Mouse (Mus musculus) heart, postnatal 4 days (tissue): ENCODE data around the gene Mpv17l. TPM values are rescaled to one million over a fixed set of nuclear protein-coding genes. Genes with fewer than 3 reads are reported as not detected.
"Not testable (repeated sequence)": the region's sequence is repeated elsewhere in the genome, so short reads cannot be mapped to it uniquely, and the experiment has no call there.

ENCODE experiments used
- DNase-seq: peaks from one replicate; pipeline ENCODE4 v3.0.0; 2021
- total RNA-seq, 2 experiments: library from RNA; stranded (reverse); gene quantifications; 2 replicates each; pipeline ENCODE4 v1.2.3; 2021

Mpv17l gene
- 1 to 10 TPM; 1.3 to 2.1 TPM for total RNA-seq

DNA sequence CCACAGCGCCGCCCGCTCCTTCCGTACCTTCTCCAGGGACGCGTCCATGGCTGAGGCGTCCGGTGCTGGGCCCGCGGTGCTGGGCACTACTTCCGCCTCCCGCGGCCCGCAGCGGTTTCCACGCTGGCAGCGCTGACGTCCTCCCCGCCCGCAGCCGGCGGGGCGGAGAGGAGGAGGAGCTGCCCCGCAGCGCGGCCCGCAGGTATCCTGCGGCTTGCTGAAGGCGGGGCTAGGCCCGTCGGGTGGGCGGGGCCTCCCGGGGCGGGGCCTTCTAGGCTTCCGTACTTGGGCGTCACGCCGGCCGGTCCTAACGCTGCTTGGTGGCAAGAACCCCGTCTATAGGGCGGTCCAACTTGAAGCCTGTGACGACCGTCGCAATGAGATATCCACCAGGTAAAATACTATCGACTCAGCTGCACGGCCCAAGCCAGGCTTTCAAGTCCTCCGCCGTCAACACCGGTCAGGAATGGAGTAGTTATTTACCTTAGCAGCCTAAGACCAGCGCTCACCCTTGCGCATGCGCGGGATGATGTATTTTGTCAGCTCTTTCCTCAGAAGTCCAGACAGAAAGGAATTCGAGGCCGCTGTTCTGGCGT is at the start of gene Mpv17l, which contains the start of gene Pdxdc1:
TSS of gene Mpv17l (plus strand) at position 274 of the 596 bp plus-strand sequence.
TSS of gene Pdxdc1 (minus strand) at position 244 of the 596 bp plus-strand sequence.
- DNase-seq = peak; percentile 97

GRCm38 (mm10) chr16:13853886-13854285 is 49.1 kb upstream of the Mpv17l start:
- DNase-seq = no peak

- DNase-seq = no peak
These were observed 36.9 kb upstream of the Mpv17l start for GRCm38 (mm10) chr16:13866076-13866475.

DNA sequence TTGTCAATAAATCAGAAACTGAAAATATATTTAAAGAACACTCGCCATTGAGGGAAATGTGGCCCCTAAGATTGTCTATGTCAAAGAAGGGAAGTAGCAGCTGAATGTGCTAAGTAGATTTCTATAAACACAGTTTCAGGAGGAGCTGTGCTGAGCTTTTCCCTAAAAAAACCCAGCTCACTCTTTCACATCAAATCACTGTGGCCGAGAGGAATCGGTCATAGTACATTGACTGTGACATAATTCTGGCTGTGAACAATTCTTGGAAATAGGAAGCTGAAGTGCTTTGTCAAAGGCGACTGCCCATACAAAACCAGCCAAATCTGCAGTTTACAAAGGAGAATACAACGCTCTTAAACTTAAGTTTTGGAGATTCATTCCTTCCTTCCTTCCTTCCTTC is 36.3 kb upstream of the Mpv17l start:
- DNase-seq = no peak

DNA sequence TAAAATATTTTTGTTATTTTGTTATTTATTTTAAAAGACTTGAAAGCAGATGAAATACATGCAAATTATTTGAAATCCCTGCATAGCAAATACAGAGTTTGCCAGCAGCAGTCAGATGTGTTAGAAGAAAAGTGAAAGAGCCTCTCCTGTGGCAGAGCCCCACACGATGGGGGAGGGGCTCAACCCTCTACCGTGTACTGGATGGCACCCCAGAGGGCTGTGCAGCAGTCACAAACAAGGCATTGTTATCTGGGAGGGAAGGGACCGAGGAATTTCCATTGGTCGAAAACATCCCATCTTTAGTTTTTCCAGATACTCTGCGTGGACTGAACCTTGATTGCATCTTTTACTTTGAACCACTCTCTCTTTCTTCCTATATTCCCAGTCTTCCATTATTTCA is 35.6 kb upstream of the Mpv17l start:
- DNase-seq = peak; percentile 11

- peak; percentile 12 for DNase-seq
These were observed 34.9 kb upstream of the Mpv17l start for GRCm38 (mm10) chr16:13867910-13868514.

GRCm38 (mm10) chr16:13875483-13875882 is 27.5 kb upstream of the Mpv17l start:
- no peak for DNase-seq

DNA sequence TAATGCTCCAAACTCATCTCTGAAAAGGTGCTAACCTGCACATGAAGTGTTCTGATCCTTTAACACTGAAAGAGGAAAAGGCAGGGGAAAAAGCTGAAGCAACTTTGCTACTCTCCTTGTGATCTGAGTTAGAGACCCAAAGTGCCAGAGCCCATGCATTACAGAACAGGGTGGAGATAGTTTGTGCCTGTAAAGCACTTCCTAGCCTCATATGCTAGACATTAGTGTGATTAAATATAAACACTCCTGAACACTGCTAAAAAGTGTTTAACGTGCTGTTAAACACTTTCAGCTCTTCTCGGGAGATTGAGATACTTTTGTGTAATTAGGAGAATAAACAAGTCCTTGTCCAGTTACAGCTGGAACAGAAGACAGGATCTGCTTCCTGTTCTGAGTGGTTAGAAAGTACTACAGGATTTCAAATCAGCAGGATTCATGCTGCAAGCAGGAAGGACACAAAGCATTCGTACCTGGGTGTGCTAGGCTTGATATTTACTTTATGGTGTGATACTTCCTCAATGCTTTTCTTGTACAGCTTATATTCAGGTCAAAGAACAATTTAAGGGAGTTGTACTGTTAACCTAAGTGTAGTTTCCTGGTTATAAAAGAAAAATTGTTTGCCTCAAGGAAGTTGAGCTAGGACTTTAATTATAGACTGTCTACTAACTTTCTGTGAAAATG is 19.7 kb upstream of the Mpv17l start:
- DNase-seq = no peak

GRCm38 (mm10) chr16:13890449-13890848 is 12.5 kb upstream of the Mpv17l start:
- no peak for DNase-seq

DNA sequence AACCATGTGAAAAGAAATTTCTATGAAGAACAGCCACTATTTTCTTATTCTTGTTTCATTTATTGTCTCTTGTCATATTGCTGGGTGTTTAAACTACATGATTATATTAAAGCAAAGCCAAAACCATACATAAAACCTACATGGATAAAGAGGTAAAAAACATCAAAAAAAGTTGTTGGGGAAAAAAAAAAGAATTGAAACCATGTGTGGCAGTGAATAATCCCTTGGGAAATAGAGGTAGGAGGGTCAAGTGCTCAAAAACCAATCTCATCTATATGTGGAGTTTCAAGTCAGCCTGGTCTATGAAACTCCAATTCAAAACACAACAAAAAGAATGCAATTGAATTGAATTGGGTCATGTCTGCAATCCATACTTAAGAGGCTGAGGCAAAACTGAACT is 10.1 kb upstream of the Mpv17l start:
- no peak for DNase-seq

DNA sequence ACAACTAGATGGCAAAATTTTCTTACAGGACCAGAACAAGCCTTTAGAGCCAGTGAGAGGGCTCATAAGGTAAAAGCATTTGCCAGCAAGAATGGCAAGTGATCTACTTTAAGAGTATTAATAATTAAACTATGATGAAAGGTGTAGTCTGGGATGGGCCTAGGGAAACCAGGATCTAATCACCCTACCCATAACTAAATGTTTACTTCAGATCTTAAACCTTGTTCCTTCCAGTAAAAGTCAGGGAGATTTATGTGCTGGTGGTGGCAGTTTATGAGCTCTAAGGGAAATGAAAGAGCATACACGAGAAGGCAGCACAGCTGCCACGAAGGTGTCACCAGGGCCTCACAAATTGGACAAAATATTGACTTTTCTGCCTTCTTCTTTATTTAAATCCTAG is 8.9 kb upstream of the Mpv17l start:
- no peak for DNase-seq

DNA sequence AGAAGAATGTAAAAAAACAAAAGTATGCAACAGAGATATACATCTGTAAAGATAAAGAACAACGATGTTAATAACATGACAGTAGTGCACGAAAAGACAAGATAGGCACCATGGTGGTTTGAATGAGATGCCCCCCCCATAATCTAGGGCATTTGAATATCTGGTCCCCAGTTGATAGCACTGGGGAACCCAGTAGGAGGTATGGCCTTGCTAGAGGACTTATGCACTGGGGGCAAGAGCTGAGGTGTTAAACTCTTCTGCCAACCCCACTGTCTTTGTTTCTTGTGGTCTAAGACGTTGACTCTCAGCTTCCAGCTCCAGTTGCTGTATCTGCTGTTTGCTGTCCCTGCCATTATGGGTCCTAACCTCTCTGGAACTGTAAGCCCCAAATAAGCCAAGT is 7.2 kb upstream of the Mpv17l start:
- no peak for DNase-seq

GRCm38 (mm10) chr16:13896357-13896756 is 6.6 kb upstream of the Mpv17l start:
- no peak for DNase-seq

GRCm38 (mm10) chr16:13898981-13899380 is 4.0 kb upstream of the Mpv17l start:
- peak; percentile 12 for DNase-seq

- no peak for DNase-seq
These were observed 547 bp upstream of the Mpv17l start for GRCm38 (mm10) chr16:13902397-13902831.

GRCm38 (mm10) chr16:13903488-13903887 is 527 bp downstream of the Mpv17l start:
- DNase-seq = peak; percentile 73

DNA sequence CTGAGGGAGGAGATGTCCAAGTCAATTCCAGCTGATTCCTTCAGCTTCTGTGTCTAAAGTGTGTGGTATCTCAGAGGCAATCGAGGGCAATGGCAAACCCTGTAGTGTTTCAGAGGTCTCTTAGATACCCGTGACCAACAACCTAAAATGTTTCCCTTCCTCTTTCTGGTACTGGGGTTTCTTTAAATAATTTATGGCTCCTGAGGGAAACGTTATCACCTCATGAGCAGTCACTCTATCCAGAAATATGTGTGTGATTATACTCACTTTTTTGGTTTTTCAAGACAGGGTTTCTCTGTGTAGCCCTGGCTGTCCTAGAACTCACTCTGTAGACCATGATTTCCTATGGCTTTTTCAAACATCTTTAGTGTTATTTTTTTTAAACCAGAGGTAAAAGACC is 4.3 kb downstream of the Mpv17l start:
- no peak for DNase-seq

DNA sequence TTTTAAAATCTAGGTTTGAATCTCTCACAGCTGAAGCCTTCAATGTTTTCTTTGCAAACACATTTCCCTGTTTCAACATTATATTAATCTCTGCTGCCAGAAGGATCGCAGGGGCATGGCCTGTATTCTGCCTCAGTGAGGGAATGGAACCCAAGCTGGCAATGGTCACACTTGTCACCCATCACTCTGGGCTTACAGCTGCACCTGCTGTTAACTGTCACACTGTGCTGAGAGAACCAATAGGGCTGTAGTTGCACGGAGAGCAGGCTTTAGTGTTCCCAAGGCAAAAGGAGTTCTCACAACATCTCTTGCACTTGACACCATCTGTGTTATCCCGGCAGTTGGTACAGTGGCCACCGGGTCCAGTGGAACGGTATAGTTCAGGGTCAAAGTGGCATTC is 17.1 kb downstream of the Mpv17l start:
- DNase-seq = no peak

GRCm38 (mm10) chr16:13921063-13921462 is 18.1 kb downstream of the Mpv17l start:
- DNase-seq = no peak

DNA sequence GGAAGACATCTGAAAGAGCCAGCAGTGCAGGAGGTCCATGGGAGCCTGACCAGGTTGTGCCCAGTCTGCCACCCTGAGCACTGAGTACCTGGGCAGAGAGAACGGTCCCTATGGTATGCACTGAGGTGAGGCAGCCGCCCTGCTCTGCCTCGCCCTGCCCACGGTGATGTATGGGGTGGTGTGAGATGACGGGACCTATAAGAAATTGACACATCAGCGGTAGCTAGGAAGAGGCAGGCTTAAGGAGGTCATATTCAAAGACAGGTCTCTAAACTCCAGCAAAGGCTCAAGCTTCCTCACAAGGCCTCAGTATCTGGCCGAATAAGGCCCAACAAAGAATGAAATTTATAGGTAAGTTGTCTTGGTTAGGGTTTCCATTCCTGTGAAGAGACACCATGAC is 18.8 kb downstream of the Mpv17l start:
- DNase-seq = no peak

DNA sequence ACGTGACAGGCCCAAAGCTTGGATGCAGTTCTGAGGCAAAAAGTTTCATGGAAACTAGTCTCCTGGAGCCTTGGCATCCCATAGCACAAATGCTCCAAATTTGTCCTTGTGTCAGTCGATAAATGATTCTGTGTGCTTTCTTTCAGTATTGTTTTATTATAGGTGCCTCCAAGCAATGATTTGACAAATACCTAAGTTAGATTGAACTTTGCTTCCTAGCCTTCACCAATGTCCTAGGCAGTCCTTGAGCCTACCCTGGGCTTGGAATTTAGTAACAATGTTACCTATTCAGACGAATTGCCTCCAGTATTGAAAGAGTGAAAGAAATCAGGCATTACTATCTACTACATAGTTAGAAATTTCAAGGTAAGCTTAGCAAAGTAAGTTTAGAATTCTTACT is 19.5 kb downstream of the Mpv17l start:
- DNase-seq = not testable (repeated sequence)

GRCm38 (mm10) chr16:13922966-13923365 is 20.0 kb downstream of the Mpv17l start:
- not testable (repeated sequence) for DNase-seq

- no peak for DNase-seq
These were observed 24.6 kb downstream of the Mpv17l start for GRCm38 (mm10) chr16:13927456-13928075.
